Mouse (Mus musculus) thymus, postnatal 14 days (tissue): ENCODE results near the gene Hist1h3h.

Source experiments
- DNase-seq: peaks from one replicate; pipeline ENCODE4 v3.0.0; 2021

The Hist1h3h gene

GRCm38 (mm10) chr13:21717397-21718357 lies at the start of gene Hist1h3h:
Gene Hist1h3h (plus strand): TSS chr13:21717659.
- peak; percentile 90 for DNase-seq

- no peak for DNase-seq
Observed at GRCm38 (mm10) chr13:21677305-21677704, 40.2 kb upstream of the Hist1h3h start, which contains the start of gene Olfr1360. Gene Olfr1360 (minus strand): TSS chr13:21677405.

- no peak for DNase-seq
Observed at GRCm38 (mm10) chr13:21697811-21698210, 19.6 kb upstream of the Hist1h3h start, which contains the start of gene Olfr1359. Gene Olfr1359 (plus strand): TSS chr13:21698111.

- no peak for DNase-seq
Observed at GRCm38 (mm10) chr13:21706669-21707068, 10.8 kb upstream of the Hist1h3h start.

GRCm38 (mm10) chr13:21710031-21710711 lies 7.3 kb upstream of the Hist1h3h start:
- peak; percentile 92 for DNase-seq

GRCm38 (mm10) chr13:21710821-21711525 lies 6.5 kb upstream of the Hist1h3h start:
- DNase-seq: peak; percentile 85

- no peak for DNase-seq
Observed at GRCm38 (mm10) chr13:21711698-21712097, 5.8 kb upstream of the Hist1h3h start.

GRCm38 (mm10) chr13:21714725-21715124 lies 2.7 kb upstream of the Hist1h3h start:
- peak; percentile 70 for DNase-seq

GRCm38 (mm10) chr13:21715131-21715863 lies 2.2 kb upstream of the Hist1h3h start:
- DNase-seq: peak; percentile 9

- peak; percentile 88 for DNase-seq
Observed at GRCm38 (mm10) chr13:21715864-21716539, 1.5 kb upstream of the Hist1h3h start, which contains the start of the genes Hist1h2bl and Hist1h2ai. Gene Hist1h2bl (minus strand): TSS chr13:21716143. Gene Hist1h2ai (plus strand): TSS chr13:21716422.

- DNase-seq: peak; percentile 29
Observed at GRCm38 (mm10) chr13:21716540-21717391, 693 bp upstream of the Hist1h3h start.

GRCm38 (mm10) chr13:21718381-21719080 lies 1.1 kb downstream of the Hist1h3h start:
- DNase-seq: no peak

GRCm38 (mm10) chr13:21721107-21721756 lies 3.8 kb downstream of the Hist1h3h start:
- peak; percentile 24 for DNase-seq

GRCm38 (mm10) chr13:21721757-21722372 lies 4.4 kb downstream of the Hist1h3h start, which contains the start of gene Hist1h2bm:
Gene Hist1h2bm (plus strand): TSS chr13:21722044.
- peak; percentile 80 for DNase-seq

GRCm38 (mm10) chr13:21722373-21722925 lies 5.0 kb downstream of the Hist1h3h start:
- DNase-seq: no peak

GRCm38 (mm10) chr13:21722993-21723836 lies 5.8 kb downstream of the Hist1h3h start:
- DNase-seq: peak; percentile 55

- DNase-seq: no peak
Observed at GRCm38 (mm10) chr13:21727948-21728572, 10.6 kb downstream of the Hist1h3h start.
